Mouse (Mus musculus): ENCODE measurements around the gene Nuak2. TPM values are rescaled to one million over a fixed set of nuclear protein-coding genes. Genes with fewer than 3 reads are reported as not detected.

Gene Nuak2
- polyA plus RNA-seq, 2 experiments, result 1.7 to 3.4 TPM

GRCm38 (mm10) chr1:132311174-132311859 lies 4.6 kb upstream of the Nuak2 start:
- TF ChIP-seq POLR2A (IDR thresholded peaks at IDR 0.05; ENCODE audit: borderline replicate concordance, extremely low read depth, insufficient read depth, insufficient read length), result no peak
- Histone ChIP-seq H3K9ac (ENCODE audit: low read depth, low read length, severe bottlenecking) (no peak overlapping the region), H3K4me2 (replicated peaks; ENCODE audit: low read depth, low read length, severe bottlenecking) (no peak overlapping the region), H3K4me3 (replicated peaks; ENCODE audit: low read length) (no peak overlapping the region), H3K27ac (replicated peaks; ENCODE audit: low read depth, low read length) (no peak overlapping the region), H3K4me1 (ENCODE audit: control insufficient read depth, insufficient read depth, low read length) (peaks cover 5% of the 10 kb centered on the region; the same call in 1 of the 2 replicates), H3K9me3 (ENCODE audit: control insufficient read depth, low read length) (no peaks in the 10 kb centered on the region), H3K36me3 (ENCODE audit: control insufficient read depth, insufficient read depth, low read length) (no peaks in the 10 kb centered on the region), H3K27me3 (ENCODE audit: control insufficient read depth, insufficient read depth, low read length) (no peaks in the 10 kb centered on the region; the same call in 1 of the 2 replicates)
- DNase-seq (ENCODE audit: low spot score), result no peak
- ATAC-seq (ENCODE audit: low FRiP score, low read depth), result no peak
- 59% methylated on average over 10 of the region's 10 CpGs for WGBS

GRCm38 (mm10) chr1:132312043-132312442 lies 3.9 kb upstream of the Nuak2 start:
- 59% methylated on average over 2 of the region's 2 CpGs for WGBS
- Histone ChIP-seq H3K9ac (ENCODE audit: low read depth, low read length, severe bottlenecking) (no peak overlapping the region), H3K27me3 (ENCODE audit: control insufficient read depth, insufficient read depth, low read length) (peaks cover 2% of the 10 kb centered on the region), H3K4me3 (replicated peaks; ENCODE audit: low read length) (no peak overlapping the region), H3K9me3 (ENCODE audit: control insufficient read depth, low read length) (no peaks in the 10 kb centered on the region), H3K27ac (replicated peaks; ENCODE audit: low read depth, low read length) (no peak overlapping the region), H3K4me2 (replicated peaks; ENCODE audit: low read depth, low read length, severe bottlenecking) (no peak overlapping the region), H3K36me3 (ENCODE audit: control insufficient read depth, insufficient read depth, low read length) (no peaks in the 10 kb centered on the region), H3K4me1 (ENCODE audit: control insufficient read depth, insufficient read depth, low read length) (peaks cover 6% of the 10 kb centered on the region; the same call in 1 of the 2 replicates)
- DNase-seq (ENCODE audit: low spot score) (no peak), ATAC-seq (ENCODE audit: low FRiP score, low read depth) (no peak)
- TF ChIP-seq POLR2A (IDR thresholded peaks at IDR 0.05; ENCODE audit: borderline replicate concordance, extremely low read depth, insufficient read depth, insufficient read length), result no peak

- TF ChIP-seq POLR2A (IDR thresholded peaks at IDR 0.05; ENCODE audit: borderline replicate concordance, extremely low read depth, insufficient read depth, insufficient read length), result no peak
Measured at GRCm38 (mm10) chr1:132312703-132313102, 3.2 kb upstream of the Nuak2 start.

GRCm38 (mm10) chr1:132316625-132316994 lies 684 bp downstream of the Nuak2 start:
- H3K36me3 ChIP-seq (ENCODE audit: control insufficient read depth, insufficient read depth, low read length), result no peaks in the 10 kb centered on the region
- no peak for TF ChIP-seq POLR2A (IDR thresholded peaks at IDR 0.05; ENCODE audit: borderline replicate concordance, extremely low read depth, insufficient read depth, insufficient read length)
- peak overlapping the region; percentile 52; the same call in 1 of the 2 replicates for H3K9ac ChIP-seq (ENCODE audit: low read depth, low read length, severe bottlenecking)
- DNase-seq (ENCODE audit: low spot score) (no peak), ATAC-seq (ENCODE audit: low FRiP score, low read depth) (no peak)
- H3K27ac ChIP-seq (replicated peaks; ENCODE audit: low read depth, low read length), result no peak overlapping the region
- peak overlapping the region; percentile 91 for H3K4me2 ChIP-seq (replicated peaks; ENCODE audit: low read depth, low read length, severe bottlenecking)
- 33% methylated on average over 7 of the region's 7 CpGs for WGBS
- H3K27me3 ChIP-seq (ENCODE audit: control insufficient read depth, insufficient read depth, low read length), result peaks cover 9% of the 10 kb centered on the region
- H3K4me3 ChIP-seq (replicated peaks; ENCODE audit: low read length), result peak overlapping the region; percentile 52
- peaks cover 16% of the 10 kb centered on the region; the same call in 1 of the 2 replicates for H3K4me1 ChIP-seq (ENCODE audit: control insufficient read depth, insufficient read depth, low read length)
- H3K9me3 ChIP-seq (ENCODE audit: control insufficient read depth, low read length), result no peaks in the 10 kb centered on the region

More at GRCm38 (mm10) chr1:132312703-132313102, 3.2 kb upstream of the Nuak2 start:
- WGBS, result 58% methylated on average over 3 of the region's 3 CpGs
- Histone ChIP-seq H3K9ac (ENCODE audit: low read depth, low read length, severe bottlenecking) (no peak overlapping the region), H3K36me3 (ENCODE audit: control insufficient read depth, insufficient read depth, low read length) (no peaks in the 10 kb centered on the region), H3K9me3 (ENCODE audit: control insufficient read depth, low read length) (no peaks in the 10 kb centered on the region), H3K27ac (replicated peaks; ENCODE audit: low read depth, low read length) (no peak overlapping the region), H3K27me3 (ENCODE audit: control insufficient read depth, insufficient read depth, low read length) (peaks cover 8% of the 10 kb centered on the region), H3K4me3 (replicated peaks; ENCODE audit: low read length) (no peak overlapping the region), H3K4me1 (ENCODE audit: control insufficient read depth, insufficient read depth, low read length) (peaks cover 8% of the 10 kb centered on the region; the same call in 1 of the 2 replicates), H3K4me2 (replicated peaks; ENCODE audit: low read depth, low read length, severe bottlenecking) (no peak overlapping the region)
- peak; percentile 59 for DNase-seq (ENCODE audit: low spot score)
- ATAC-seq (ENCODE audit: low FRiP score, low read depth), result peak; percentile 39

DNA sequence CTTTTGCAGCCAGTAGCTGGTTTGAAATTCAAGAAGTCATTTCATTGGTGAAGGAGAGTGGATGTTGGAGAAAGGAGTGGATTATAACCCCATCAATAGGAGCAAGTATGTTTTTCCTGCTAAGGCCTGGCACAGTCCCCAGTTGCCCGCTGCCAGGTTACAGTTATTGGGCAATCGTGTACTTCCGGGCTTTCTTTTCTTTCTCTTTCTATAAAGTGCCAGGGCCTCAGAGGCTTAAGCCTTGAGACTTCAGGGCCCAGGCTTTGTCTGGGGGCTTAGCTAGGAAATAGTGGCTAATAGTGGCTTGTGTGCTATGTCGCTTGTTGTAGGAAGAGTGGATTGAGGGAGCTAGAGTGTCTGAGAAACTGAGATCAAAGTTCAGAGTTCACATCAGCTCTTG lies 1.5 kb downstream of the Nuak2 start:
- Histone ChIP-seq H3K9me3 (ENCODE audit: control insufficient read depth, low read length) (no peaks in the 10 kb centered on the region), H3K4me2 (replicated peaks; ENCODE audit: low read depth, low read length, severe bottlenecking) (0 out of 2 replicates have a peak overlapping the region, but pooled peaks have one; percentile 10), H3K4me3 (replicated peaks; ENCODE audit: low read length) (0 out of 2 replicates have a peak overlapping the region, but pooled peaks have one; percentile 4), H3K27ac (replicated peaks; ENCODE audit: low read depth, low read length) (0 out of 2 replicates have a peak overlapping the region, but pooled peaks have one; percentile 19), H3K9ac (ENCODE audit: low read depth, low read length, severe bottlenecking) (no peak overlapping the region), H3K4me1 (ENCODE audit: control insufficient read depth, insufficient read depth, low read length) (peaks cover 16% of the 10 kb centered on the region; the same call in 1 of the 2 replicates), H3K36me3 (ENCODE audit: control insufficient read depth, insufficient read depth, low read length) (no peaks in the 10 kb centered on the region), H3K27me3 (ENCODE audit: control insufficient read depth, insufficient read depth, low read length) (peaks cover 9% of the 10 kb centered on the region)
- no peak for TF ChIP-seq POLR2A (IDR thresholded peaks at IDR 0.05; ENCODE audit: borderline replicate concordance, extremely low read depth, insufficient read depth, insufficient read length)
- ATAC-seq (ENCODE audit: low FRiP score, low read depth), result no peak
- no peak for DNase-seq (ENCODE audit: low spot score)
- WGBS, result 59% methylated on average over 4 of the region's 4 CpGs

Data from limb, embryonic 14.5 days (tissue).